Mouse (Mus musculus) liver, embryonic 14 days (tissue): ENCODE results near the gene Olfr1497. TPM values are rescaled to one million over a fixed set of nuclear protein-coding genes. Genes with fewer than 3 reads are reported as not detected.

Source experiments
- polyA plus RNA-seq: library from polyadenylated mRNA; depleted of rRNA; stranded (reverse); fragments of >200 nt; gene quantifications from 2 replicates; pipeline ENCODE4 v1.2.3, GENCODE M21; 2012; rRNA removed

Gene Olfr1497
- polyA plus RNA-seq: not detected in 2 replicates

GRCm38 (mm10) chr19:13798102-13798501 is at the start of gene Olfr1497:
TSS of gene Olfr1497 (minus strand) at chr19:13798202.

GRCm38 (mm10) chr19:13830388-13830787 is 32.4 kb upstream of the Olfr1497 start, which contains the start of gene Olfr1500:
TSS of gene Olfr1500 (minus strand) at chr19:13830488.

GRCm38 (mm10) chr19:13819347-13819746 is 21.3 kb upstream of the Olfr1497 start, which contains the start of gene Olfr1499:
TSS of gene Olfr1499 (minus strand) at chr19:13819447.

GRCm38 (mm10) chr19:13777578-13777977 is 20.4 kb downstream of the Olfr1497 start, which contains the start of gene Olfr1496:
TSS of gene Olfr1496 (plus strand) at chr19:13777878.

GRCm38 (mm10) chr19:13764306-13764705 is 33.7 kb downstream of the Olfr1497 start, which contains the start of gene Olfr1495:
TSS of gene Olfr1495 (plus strand) at chr19:13764606.

Other genes with a start within 250 kb of the Olfr1497 start
- not detected in 2 replicates for gene Olfr1484, start 214.7 kb downstream of the Olfr1497 start, polyA plus RNA-seq
- gene Olfr1487, start 180.8 kb downstream of the Olfr1497 start, polyA plus RNA-seq: not detected in 2 replicates
- not detected in 2 replicates for gene Olfr1489, start 166.6 kb downstream of the Olfr1497 start, polyA plus RNA-seq
- gene Olfr1490, start 147.1 kb downstream of the Olfr1497 start, polyA plus RNA-seq: not detected in 2 replicates
- gene Olfr1491, start 100.9 kb downstream of the Olfr1497 start, polyA plus RNA-seq: not detected in 2 replicates
- not detected in 2 replicates for gene Olfr1493-ps1, start 74.9 kb downstream of the Olfr1497 start, polyA plus RNA-seq
- gene Olfr1494, start 58.5 kb downstream of the Olfr1497 start, polyA plus RNA-seq: not detected in 2 replicates
- gene Olfr1495, start 33.6 kb downstream of the Olfr1497 start, polyA plus RNA-seq: not detected in 2 replicates
- not detected in 2 replicates for gene Olfr1496, start 20.3 kb downstream of the Olfr1497 start, polyA plus RNA-seq
- gene Olfr1499, start 21.2 kb upstream of the Olfr1497 start, polyA plus RNA-seq: not detected in 2 replicates
- gene Olfr1500, start 32.3 kb upstream of the Olfr1497 start, polyA plus RNA-seq: not detected in 2 replicates
- not detected in 2 replicates for gene Olfr1501, start 52.5 kb upstream of the Olfr1497 start, polyA plus RNA-seq
- gene Olfr1502, start 63.6 kb upstream of the Olfr1497 start, polyA plus RNA-seq: not detected in 2 replicates
- gene Olfr1504, start 99.7 kb upstream of the Olfr1497 start, polyA plus RNA-seq: not detected in 2 replicates
- gene Olfr1505, start 115.3 kb upstream of the Olfr1497 start, polyA plus RNA-seq: not detected in 2 replicates